Comparison of ENCODE assay signal across 1 mouse cellular context in the genomic region with DNA sequence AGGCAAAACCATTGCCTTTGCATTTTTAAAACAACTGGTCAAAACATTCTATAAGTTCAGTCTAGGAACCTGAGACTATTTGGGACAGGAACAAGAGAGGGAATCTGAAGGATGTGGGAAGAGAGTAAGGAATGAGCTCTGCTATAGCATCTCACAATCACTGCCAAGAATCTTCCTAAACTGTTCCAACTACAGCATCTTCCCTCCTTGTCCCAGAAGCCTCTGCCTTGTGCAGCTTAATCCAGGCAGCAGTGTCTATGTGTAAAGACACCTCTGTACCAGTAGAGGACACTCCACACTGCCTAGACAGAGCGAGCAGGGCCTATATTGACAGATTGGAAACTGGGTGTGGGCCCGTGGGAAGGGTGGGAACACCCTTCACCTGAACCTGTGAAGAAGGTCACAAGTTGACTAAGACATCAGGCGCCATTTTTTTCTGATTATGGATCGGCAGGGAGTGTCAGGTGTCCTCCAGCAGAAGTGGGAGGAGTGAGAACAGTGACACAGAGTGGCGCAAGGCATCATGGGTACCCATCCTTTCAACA.
A peak's percentile ranks its signal among the peaks of the same experiment; 100 is the strongest.
TF ChIP-seq lines count a peak whose summit lies in the region.

No protein-coding gene starts in this region.

TF ChIP-seq in CH12.LX, 34 proteins besides CTCF, POLR2A, EP300 and RAD21:
- no peak for TF ChIP-seq TBP (conservative IDR thresholded peaks at IDR 0.05; ENCODE audit: low read depth, low read length)
- peak; percentile 41 for TF ChIP-seq SMC3 (IDR thresholded peaks at IDR 0.05; ENCODE audit: low read depth, low read length)
